Mouse (Mus musculus): ENCODE data around the gene Bbc3.

- TF ChIP-seq CTCF (IDR thresholded peaks at IDR 0.05) (no peak), POLR2A (IDR thresholded peaks at IDR 0.05; ENCODE audit: insufficient read depth, low read depth, low read length) (no peak)
Observed at GRCm38 (mm10) chr7:16284904-16285303, 23.3 kb upstream of the Bbc3 start.
